Mouse (Mus musculus) adrenal gland, postnatal 25 days (tissue): Measurements from ENCODE around the gene Clpb. TPM values are rescaled to one million over a fixed set of nuclear protein-coding genes. Genes with fewer than 3 reads are reported as not detected.

Experiments used
- DNase-seq: peaks from one replicate; pipeline ENCODE4 v3.0.0; 2021; ENCODE audit warnings: mixed read lengths
- total RNA-seq: library from RNA; stranded (reverse); gene quantifications from 2 replicates; pipeline ENCODE4 v1.2.3, GENCODE M21; 2021

The Clpb gene
- total RNA-seq, 1 experiment from 2014 or later: 68.3 TPM

DNA sequence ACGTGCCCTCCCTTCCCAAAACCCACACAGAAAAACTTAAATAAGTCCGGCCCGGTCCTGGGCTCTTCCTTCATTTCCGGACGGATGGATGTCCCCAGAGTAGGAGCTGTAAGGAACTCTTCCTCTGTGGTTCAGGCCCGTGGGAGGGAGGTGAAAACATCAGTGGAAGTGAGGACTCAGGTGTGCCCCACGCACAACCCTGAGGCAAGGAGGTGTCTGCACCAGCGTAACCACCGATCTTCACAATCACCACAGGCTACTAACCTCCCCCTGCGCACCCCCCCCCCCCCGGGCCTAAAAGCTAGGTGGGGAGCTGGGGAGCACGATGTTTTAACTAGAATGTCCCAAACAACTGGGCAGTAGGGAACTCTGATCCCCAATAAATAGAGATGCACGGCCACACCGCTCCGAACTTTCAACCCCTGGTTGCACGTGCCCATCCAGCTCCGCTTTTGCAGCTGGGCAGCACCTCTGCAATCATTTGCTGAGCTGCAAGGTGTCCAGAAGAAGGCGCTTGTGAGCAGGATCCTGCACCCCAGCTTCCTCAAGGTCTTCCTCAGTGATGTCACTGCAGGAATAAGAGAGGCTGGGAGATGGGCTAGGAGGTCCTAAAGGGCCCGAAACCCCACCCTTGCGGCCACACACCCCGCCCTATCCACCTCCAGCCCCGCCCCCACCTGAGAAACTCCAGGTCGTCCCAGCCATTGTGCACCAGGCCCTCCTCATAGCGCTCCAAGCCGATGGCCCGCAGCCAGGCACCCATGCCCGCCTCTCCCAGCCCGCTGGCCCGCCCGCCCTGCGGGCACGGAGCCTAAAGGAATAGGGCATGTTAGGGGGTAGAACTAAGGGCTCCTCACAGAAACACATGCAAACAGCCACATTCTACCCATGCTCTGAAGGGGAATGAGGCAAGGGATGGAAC lies 159.7 kb downstream of the Clpb start:
- DNase-seq: peak; percentile 59

DNA sequence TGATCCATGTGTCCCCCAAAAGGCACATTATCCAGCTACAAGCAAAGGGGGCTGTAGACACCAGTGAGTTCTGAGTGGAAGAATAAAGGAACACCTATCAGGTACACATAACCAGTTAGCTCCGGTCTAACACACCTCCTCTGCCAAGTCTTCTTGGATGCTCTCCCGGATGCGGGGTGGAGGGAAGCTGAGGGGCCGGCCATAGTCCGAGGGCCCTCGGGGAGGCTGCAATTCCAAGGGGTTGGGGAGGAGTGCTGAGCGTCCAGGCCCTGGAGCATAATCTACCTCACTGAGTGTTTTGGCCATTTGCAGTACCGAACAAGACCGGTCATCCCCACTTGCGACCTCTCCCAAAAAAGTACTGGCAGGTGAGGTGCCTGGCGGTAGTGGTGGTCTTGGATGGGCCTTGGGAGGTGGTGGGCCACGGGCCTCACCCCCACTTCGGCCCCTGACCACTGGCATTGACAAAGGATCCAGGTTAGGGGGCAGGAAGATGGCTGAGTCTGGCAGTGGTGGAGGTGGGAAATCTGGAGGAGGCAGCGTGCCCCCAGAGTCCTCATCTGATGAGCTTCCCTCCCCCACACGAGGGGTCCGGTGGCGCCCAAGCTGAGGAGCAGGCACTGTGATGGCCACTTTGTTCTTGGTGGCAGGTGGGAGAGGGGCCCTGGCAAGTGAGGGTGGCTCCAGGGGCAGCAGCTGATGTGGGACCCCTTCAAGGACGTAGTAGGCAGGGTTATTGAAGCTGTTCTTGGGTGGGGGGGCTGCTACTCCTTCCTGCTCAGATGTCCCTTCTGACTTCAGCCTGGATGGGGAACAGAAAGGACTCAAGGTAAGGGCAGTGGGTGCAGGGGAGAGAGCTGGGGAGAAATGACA lies 160.6 kb downstream of the Clpb start:
- no peak for DNase-seq

DNA sequence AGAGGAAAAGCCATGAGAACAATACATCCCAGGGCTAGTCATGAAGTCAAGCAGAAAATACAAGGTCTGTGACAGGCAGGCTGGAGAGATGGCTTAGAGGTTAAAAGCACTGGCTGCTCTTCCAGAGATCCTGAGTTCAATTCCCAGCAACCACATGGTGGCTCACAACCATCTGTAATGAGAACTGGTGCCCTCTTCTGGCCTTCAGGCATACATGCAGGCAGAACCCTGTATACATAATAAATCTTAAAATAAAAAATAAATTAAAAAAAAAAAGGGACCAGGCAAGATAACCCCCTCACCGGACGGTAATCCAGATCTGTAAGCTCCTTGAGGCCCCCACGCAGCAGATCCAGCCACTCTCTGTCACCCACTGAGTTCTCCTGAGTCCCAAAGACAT lies 166.9 kb downstream of the Clpb start:
- DNase-seq: no peak

DNA sequence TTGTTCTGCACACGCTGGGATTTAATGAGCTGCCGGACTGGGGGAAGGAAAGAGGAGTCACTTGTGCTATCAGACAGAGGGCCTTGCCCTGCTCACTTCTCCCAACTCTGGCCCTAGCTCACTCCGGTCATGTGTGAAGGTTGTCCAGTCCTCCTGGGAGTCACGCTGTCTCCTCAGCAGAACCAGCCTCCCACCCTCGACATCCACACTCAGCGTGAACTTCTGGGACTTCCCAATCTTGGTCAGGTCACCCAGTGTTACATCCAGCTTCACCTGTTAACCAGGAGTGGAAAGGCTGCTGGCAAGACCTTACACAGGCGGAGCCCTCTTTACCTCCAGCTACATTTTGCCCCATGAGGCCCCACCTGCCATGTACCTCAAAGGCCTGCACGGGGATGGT lies 168.0 kb downstream of the Clpb start:
- no peak for DNase-seq

DNA sequence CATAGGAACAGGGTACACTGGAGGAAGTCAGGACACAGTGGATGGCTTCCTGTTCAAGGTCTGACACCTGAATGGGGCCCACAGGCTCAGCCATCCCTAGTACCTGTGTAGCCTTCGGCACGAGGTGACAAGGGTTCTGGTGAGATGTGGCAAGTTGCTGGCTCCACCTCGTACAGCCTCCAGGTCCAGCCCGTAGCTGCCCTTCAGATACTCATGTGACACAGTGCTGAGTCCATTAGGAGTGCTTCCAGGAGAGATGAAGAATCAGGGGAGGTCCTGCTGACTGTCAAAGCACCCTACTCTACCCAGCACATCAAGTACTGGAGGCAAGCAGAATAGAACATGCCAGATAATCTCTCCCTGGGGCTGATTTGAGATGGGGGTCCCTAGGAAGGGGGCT lies 168.9 kb downstream of the Clpb start:
- DNase-seq: no peak

DNA sequence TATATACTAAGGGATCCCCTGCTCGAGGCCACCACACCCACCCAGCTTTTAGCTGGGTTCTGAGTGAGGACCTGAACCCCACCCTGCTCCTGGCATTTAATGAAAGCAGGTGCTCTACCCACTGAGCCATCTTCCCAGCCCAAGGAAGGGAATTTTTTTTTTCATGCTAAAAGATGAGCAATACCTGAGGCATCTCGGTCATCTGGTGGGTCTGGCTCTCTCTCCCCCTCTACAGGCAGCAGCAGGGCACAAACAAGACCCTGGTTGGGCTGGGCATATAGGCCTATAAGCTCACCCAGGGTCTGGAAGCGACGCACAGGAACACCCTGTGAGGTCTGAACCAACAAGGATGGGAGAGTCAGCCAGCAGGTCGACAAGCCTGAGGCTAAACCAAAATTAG lies 169.9 kb downstream of the Clpb start:
- no peak for DNase-seq

DNA sequence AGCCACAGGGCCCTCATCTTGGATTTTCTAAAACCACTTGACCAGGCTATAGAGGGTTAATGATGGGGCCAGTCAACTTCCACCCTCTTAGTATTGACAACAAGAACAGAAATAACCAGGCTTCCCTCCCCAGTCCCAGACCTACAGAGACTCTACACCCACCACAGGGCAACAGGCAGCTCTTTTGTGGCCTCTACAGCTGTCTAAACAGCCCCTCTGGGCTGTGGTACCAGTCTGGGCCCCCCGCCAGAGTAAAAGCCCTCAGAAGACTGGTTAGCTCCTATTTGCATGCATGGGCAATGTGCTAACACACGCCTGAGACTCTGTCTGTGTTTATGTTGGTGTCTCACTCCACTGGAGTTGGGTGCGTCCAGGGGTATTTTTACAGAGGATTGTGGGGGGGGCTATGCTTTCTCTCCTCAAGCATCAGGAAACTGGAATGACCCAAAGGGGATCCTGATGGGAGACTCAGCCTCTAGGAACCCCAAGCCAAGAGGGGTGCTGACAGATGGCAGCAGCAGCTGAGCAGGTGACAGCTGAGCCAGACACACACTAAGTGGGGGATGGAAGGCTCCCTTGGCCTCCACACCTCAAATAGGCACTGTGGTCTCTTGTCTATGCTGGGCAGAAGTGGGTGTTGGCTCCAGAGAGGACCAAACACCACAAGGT lies 170.6 kb downstream of the Clpb start:
- DNase-seq: no peak

DNA sequence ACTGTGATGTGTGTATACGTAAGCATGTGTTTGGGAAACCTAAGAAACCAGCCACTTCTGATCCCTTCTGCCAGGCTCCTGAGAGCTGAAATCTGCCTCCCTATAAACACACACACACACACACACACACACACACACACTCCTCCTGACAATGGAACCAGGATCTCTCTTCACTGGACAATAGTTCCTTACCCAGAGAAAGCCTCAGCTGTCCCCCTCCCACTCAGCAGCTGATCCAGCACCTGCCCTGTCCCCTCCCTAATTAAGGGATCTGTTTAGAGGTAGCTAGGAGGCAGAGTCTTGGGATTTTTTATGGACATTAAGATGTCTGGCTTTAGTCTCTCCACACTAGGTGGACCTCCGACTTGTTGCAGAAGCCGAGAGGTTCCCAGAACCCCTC lies 171.5 kb downstream of the Clpb start:
- no peak for DNase-seq

DNA sequence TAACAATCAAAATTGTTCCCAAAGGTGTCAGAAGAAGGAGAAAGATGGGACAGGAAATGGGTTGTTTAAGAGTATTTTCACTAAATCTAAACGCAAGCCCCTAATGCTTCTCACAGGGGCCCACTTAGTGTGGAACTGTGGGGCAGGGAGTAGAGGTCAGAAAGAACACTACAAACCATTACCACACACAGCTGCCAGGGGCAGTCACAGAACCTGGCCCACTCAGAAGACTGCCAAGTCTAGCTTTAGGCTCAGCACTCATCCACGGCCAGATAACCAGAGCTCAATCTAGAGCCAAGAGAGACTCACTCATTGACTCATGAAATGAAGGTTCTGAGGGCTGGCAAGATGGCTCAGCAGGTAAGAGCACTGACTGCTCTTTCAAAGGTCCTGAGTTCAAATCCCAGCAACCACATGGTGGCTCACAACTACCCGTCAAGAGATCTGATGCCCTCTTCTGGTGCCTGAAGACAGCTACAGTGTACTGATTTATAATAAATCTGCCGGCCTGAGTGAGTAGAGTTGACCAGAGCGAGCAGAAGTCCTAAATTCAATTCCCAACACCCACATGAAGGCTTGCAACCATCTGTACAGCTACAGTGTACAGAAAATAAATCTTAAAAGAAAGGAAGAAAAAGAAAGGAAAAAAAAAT lies 172.2 kb downstream of the Clpb start:
- DNase-seq: no peak

DNA sequence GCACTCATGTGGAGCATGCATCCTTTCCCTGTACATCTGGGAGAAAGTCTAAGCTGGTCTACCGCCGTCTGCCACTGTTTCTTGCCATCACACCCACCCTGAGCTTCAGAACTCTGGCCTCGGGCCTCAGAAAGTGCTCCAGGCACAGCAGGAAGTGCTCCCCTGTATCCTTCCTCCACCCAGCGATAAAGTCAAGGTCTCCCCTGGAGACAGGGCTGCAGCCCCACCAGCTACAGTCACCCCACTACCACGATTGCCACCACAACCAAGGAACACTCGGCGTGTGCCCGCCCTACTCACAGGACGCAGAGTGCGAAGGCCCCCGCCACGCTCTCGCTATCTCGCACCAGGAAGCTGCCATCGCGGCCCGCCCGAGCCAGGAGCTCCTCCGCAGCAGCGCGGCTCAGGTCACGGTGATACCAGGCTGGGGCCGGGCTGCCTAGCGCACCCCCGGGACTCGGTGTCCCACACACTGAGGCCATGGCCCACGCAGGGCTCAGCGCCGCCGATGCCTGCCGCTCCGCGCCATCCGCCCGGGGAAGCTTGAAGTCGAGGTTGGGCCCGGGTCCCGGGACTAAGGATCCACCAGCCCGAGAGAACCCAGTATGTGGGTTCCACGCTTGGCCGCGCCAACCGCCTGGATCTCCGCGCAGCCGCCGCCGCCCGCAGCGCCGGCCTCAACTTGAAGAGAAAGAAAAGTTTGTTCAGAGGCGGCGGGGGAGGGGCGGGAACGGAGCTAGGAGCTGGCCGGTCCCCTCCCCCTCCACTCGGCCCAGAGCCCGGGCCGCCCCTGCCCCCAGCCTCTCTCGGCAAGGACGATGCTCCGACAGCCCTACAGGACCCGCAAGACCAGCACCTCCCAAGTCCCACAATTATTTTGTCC lies 173.1 kb downstream of the Clpb start:
- DNase-seq: peak; percentile 77

DNA sequence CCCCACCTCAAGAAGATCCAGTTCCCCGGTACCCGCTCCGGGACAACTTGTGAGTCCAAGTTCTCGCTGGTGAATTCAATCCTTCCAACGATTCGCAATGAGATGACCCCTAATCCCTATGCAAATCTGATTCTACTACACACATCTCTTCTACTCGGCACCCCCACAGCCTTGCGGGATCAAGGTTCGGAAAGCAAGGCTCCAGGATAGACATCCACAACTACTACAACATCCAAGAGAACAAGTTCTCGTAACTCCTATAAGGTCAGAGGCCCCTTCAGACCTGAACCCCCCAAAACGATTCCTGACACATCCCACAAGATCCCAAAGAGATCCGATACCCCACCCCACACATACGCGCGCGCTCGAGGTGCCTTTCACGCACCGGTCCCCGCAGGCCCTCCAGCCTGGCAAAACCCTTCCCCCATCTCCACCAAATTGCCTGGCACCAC lies 173.7 kb downstream of the Clpb start:
- no peak for DNase-seq

DNA sequence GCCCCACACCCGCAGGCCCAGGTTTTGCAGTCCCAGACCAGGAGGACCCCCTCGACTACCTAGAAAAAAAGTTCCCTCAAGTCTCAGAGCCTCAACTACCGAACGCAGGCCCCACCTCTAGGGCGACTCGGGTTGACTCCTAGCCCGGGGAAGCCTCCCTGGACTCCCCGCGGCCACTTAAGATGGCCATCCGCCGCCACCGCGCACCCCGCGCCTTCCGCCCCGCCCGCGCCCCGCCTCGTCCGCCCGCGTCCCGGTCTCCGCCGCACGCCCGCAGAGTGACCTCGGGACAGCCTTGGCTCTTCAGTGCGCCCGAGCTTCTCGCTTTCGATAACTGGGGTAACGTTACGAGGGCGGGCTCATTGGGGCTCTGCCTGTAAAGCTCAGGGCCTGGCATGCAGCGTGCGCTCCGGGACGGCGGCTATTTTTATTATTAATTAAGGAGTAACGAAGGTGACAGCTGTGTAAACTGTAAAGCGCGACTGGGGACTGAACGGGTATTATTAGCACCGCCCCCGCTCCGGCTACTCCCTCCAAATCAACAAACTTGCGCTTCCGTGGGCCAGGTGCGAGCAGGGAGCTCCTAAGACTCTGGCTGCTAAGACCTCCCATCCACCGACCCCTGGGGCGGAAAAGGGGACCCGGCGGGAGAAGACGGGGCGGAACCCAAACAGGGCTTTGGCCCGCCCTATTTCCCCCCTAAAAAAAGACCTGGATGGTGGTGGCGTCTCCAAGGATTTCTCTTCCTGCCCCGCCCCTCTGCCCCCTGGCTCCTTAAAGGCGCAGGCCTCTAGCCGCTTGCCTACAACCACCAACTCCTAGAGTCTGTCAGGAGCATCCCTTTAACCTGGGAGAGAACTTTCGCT lies 174.4 kb downstream of the Clpb start, which contains the start of gene Inppl1:
Inppl1 (minus strand) TSS at position 624 of the 866 bp plus-strand sequence.
- peak; percentile 88 for DNase-seq

DNA sequence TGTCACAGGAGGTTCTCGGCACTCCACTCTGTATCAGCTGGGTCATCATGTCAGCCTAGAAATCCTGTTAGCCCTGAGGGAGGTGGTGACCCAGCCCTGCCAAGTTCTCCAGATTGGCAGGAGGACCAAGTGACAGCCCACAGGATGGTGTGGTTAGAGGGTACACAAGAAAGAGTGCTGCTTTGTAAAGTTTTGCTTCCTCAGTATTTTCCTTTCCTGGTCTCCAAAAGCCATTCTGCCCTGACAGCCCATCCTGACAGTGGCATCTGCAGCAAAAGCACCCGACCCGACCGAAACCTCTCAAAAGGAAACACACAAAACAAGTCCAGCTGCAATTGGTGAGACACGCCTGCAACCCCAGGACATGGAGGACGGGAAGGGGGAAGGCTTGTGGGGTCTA lies 180.8 kb downstream of the Clpb start:
- DNase-seq: no peak

Other genes with a start within 250 kb of the Clpb start
- gene Pde2a, start 241.9 kb upstream of the Clpb start, total RNA-seq: 161 and 169 TPM in 2 replicates
- not detected in 2 replicates for gene Art2b, start 78.0 kb upstream of the Clpb start, total RNA-seq
- gene Phox2a, start 154.7 kb downstream of the Clpb start, total RNA-seq: 17.1 and 33.0 TPM in 2 replicates
- gene Inppl1, start 174.6 kb downstream of the Clpb start, total RNA-seq: 101 and 110 TPM in 2 replicates
- gene Folr2, start 193.6 kb downstream of the Clpb start, total RNA-seq: 1.5 TPM in 1 of 2 replicates, not detected in the other
- gene Anapc15, start 200.1 kb downstream of the Clpb start, total RNA-seq: 26.7 and 41.7 TPM in 2 replicates
- gene Folr1, start 207.2 kb downstream of the Clpb start, total RNA-seq: 6.8 and 7.9 TPM in 2 replicates
- 99.9 and 103 TPM in 2 replicates for gene Lamtor1, start 242.3 kb downstream of the Clpb start, total RNA-seq
- not detected in 2 replicates for gene Tomt, start 242.7 kb downstream of the Clpb start, total RNA-seq